Mouse (Mus musculus) layer of hippocampus, postnatal 36 days (tissue): ENCODE measurements around the gene Taar8c. TPM values are rescaled to one million over a fixed set of nuclear protein-coding genes. Genes with fewer than 3 reads are reported as not detected.
"Not testable (repeated sequence)": the region's sequence is repeated elsewhere in the genome, so short reads cannot be mapped to it uniquely, and the experiment has no call there.

ENCODE experiments used
- DNase-seq, 2 experiments: peaks; one replicate each; pipeline ENCODE4 v3.0.0; 2022
- total RNA-seq, 2 experiments: library from RNA; stranded (reverse); gene quantifications; 2 replicates each; pipeline ENCODE4 v1.2.3; 2021

The Taar8c gene
- not detected for total RNA-seq

DNA sequence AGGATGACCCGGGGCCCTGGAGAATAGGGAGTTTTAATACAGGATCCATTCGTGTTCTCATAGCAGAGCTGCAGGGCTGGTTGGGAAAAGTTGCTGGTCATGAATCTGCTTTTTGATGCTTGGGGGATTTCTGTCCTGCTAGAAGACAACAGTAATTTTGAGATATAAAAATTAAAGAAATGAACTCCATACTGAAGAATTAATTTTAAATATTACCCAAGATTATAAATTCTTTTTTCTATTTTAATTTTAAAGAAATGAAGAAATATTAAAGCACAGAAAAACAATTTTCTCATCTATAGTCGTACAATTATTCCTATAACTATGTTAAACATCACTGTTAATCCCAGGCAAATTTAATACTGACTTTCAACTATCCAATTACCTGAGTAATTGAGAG lies at the start of gene Taar8c:
Gene Taar8c (minus strand): TSS at position 101 of the 400 bp plus-strand sequence.
- not testable (repeated sequence) for DNase-seq

DNA sequence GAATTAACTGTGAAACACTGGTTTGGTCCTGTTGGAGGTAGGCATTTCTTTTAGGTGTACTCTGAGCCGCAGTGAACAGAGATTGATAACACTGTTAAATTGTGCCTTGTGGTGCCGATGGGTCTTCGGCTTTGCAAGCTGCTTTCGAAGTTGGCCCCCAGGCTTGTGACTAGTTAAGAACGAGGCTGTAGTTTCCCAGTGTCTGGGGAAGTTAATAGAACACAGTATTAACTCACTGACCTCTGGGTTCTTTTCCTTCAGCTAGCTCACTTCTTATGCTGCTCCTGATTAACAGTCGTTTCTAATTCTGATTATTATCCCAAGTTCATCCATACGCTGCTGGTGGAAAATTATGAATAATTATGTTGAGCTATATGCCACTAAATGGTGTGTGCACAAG lies 48.4 kb upstream of the Taar8c start:
- no peak for DNase-seq

DNA sequence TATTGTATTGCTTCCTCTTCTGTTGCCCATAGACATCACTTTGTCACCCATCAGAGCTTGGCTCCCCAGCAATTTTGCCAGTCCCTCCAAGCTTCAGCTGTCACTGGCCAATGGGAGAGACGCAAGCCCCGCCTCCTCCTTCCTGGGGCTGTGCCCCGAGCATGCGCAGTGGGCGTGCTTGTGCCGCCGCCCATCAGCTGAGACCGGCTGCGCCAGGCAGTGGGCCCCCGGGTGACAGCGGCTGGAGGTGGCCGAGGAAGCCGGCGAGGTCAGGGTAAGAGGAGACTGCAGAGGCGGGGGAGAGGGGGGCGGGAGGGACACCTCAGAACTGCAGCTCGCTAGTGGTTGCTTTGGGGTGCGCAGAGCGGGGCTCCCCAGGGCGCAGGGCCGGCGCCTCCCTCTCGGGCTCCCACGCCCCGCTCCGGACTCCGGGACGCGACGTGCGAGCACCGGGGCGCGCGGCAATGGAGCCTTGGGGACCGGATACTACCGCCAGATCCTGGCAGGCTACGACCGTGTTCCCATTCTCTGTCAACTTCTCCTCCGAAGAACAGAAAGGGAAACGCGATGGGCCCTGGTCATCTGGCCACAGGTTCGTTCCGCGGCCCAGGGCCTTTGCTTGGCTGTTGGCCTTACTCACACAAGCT lies 47.5 kb upstream of the Taar8c start, which contains the start of gene Stx7:
Gene Stx7 (plus strand): TSS at position 168 of the 647 bp plus-strand sequence.
- peak; percentile 90 to 91 for DNase-seq

DNA sequence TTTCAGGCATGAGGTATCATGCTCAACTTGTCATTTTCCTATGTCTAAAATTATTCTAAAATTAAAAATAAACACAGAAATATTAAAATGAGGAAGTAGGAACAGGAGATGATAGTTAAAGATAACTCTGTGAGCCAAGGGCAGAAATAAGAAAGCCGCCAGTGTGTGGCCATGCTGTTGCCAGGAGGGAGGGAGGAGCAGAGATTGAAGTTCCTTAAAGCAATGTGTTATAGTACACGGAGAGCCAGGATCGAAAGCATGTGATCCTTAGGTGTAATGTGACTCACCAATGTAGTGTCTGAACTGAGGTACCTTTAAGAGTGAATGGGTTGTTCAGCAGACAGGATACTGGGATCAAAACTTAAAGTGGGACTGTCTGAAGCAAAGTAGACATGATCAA lies 41.0 kb upstream of the Taar8c start:
- DNase-seq, result no peak

DNA sequence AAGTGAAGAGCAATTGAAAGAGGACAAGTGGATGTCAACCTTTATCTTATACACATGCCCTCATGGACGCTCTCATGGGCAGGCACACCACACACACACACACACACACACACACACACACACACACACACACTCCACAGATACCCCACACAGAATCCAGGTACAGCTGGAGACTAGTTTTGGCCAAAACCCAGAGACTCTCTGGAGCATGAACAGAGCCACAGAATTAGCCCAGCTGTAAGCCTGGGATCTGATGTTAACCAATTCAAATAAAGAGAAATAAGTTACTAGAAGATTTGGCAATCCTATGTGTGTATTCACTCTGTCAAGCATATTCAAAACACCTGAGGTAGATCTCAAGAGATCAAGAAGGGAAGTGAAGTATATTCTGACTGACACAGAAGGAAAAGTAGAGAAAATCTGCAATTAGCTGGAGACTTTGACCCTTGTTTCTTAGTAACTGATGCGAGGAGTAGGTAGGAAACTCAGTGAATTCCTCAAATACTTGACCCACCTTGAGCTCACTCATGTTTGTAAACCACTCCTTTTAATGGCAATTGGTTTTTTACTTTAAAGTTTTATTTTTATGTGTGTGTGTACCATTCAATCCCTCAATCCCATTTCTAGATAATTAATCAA lies 37.0 kb upstream of the Taar8c start:
- no peak for DNase-seq

DNA sequence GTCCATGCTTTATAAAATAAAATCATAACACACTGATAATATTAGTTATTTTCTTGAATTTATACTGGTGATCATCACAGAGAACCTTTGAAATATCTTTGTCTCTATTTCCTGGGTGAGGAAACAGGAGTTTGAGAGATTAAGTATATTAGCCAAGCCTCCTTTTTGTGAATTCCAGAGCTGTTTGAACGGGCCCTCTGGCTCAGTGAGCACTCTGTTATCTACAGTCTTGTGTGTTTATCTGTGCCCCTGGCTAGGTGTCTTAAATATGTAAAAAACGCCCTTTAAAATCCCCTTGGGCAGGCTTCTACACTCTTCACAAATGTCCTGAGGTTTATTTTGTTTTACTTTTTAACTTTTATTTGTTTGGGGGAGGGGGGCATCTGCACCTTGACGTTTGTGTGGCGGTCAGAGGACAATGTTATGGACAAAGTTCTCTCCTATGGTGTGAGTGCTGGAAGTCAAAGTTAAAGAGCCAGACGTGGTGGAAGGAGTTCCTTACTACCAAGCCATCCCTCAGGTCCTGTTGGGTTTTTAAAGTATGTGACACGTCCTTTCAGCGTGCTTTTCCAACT lies 32.4 kb upstream of the Taar8c start:
- DNase-seq, result no peak

DNA sequence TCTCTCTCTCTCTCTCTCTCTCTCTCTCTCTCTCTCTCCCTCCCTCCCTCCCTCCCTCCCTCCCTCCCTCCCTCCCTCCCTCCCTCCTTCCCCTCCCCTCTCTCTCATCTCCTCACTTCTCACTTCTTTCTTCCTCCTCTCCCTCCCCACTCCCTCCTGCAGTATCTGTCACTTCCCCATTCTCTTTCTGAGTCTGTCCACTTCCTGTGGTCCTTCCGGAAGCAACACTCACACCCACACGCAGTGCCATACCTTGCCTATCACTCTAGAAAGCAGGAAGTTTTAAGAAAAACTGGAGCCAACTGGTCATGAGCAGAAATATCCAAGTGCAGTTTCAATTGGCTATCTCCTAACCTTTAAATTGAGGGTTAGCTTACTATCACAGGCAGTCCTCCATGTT lies 31.4 kb upstream of the Taar8c start:
- DNase-seq, result no peak

DNA sequence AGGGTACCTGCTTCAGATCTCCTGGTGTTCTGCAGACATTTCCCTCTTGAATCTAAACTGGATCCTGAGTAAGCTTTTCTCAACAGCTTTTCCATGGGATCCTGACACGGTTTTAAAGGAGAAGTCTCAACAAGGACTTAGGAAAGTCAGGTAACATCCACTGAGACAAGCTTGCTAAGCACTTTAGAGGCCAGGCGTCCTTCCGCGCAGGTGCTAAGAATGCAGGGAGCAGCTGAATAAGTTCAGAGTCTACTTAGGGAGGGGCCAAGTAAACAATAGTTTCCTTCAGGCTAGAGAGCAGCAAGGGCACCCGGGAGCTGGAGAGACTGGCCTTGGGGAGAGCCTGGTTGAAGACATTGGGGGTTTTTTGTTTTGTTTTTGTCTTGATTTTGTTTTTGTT lies 30.6 kb upstream of the Taar8c start:
- DNase-seq, result no peak

DNA sequence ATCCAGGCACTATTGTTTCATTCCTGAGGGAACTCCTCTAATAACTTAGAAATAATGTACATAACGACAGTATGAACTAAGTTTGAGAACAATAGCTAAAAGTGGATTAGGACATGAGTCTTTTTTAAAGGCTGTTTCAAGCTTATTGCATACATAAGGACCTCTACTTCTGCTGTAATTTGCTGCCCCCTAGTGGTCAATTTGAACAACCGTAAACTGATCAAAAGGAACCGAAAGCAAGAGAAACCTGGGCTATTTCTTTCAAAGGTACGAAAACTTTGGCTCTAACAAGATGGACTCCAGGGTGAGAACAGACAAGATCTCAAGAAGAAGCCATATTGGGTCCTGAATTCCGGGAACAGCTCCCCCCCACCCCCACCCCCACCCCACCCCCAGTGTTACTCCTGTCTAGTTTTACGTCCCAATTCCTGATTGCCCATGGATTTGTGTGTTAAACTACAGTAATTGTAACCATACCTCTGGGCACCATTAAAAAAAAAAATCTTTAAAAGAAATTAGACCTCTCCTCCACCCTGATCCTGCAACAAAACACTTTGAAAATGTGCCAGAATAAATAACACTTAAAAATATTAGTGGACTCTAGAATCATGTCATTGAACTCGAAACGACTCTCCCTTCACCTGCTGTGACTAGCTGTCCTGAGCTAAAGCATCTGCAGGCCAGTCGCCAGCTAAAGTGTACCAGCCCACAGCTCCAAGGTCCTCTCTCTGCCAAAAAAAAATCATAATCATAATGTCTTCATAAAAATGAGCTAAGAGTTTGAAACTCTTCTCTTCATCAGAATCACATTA lies 29.9 kb upstream of the Taar8c start:
- DNase-seq, result peak in 1 of 2 experiments; percentile 12

DNA sequence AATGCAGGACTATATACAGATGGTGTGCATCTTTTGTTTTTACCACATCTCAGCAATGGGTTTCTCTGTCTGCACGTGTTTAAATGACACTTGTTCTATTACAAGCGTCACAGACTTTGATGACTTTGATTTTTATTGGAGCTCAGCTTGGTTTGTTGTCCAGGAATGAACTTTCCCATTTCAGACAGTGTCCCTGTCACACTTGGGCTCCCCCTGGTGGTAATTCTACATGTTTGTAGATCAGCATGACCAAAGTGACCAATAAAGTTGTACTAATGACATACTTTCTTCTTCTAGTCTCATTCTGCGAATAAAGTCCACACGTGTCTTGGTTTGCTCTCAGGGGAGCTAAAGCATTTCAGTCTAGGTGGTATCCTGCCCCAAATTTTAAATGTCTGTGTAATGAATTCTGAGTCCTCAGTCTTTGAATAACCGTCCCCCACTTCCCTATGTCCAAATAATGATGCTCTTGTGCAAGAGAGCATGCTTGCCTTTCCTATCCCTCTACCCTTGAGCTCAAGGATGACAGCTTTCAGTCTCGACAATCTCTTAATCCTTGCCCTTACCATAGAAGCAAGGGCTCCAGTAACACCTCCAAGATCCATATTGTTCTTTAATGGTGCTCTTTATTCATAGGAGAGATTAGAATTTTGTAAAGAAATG lies 9.5 kb upstream of the Taar8c start:
- peak in 1 of 2 experiments; percentile 5 for DNase-seq

DNA sequence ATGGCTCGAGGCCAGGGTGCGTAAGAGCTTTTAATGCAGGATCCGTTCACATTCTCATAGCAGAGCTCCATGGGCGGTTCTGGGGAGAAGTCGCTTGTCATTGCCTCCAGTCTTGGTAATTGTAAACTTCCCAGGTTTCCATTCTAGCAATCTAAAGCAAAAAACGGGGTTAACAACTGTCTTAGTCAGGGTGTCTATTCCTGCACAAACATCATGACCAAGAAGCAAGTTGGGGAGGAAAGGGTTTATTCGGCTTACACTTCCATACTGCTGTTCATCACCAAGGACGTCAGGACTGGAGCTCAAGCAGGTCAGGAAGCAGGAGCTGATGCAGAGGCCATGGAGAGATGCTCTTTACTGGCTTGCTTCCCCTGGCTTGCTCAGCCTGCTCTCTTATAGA lies 7.7 kb upstream of the Taar8c start, which contains the start of gene Taar9:
Gene Taar9 (minus strand): TSS at position 101 of the 400 bp plus-strand sequence.
- DNase-seq, result not testable (repeated sequence)

DNA sequence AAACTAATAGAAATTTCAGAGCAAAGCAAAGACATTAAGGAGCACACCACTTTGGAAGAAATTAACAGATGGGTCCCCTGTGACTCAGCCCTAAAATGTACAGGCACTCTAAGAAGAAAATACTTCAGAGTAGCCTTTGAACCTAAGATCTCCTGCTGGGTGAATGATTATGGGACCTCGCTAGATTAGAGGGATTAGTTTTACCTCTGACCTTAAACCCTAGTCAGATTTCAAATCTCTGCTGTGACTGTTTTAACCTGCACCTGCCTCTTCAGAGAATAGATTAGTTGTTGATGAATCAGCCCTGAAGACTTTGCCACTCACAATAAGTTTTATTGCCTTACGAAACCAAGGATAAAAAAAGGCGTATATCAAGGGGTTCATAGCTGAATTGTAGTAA lies 6.5 kb upstream of the Taar8c start:
- DNase-seq, result no peak

DNA sequence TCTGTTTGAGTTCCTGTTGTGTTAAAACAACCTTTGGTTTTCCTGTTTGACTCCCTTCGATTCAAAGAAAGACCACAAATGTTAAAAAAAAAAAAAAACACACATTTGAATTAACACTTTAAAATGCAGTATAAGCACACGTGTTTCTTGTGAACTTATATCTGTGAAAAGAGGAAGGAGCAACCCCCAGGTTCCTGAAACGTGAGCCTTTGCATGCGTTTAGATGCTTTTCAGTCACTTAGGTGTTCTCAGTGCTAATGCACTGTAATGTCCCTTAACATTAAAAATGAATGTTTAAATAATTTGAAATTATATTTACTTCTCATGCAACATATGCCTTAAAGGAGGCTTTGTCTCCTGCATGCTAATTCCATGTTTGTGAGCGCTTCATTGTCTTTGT lies 6.0 kb upstream of the Taar8c start:
- DNase-seq, result no peak

DNA sequence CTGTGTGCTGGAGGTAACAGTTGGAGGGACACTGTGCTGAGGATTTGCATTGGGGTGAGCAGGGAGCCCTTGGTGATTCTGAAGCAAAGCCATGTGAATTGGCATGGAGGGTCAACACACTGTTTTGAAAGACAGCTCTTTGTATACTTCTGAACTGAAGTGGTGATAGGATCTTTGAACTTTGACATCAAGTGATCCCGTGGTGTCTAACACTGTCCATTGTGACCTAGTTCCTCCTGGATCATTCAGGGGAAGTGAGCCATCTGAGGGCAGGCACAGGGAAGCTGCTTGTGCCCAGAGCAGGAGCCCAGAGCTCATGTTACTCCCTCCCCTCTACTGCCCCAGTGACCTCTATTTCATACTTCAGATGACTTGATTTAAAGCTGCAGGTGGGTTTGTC lies 1.6 kb upstream of the Taar8c start:
- DNase-seq, result not testable (repeated sequence)

DNA sequence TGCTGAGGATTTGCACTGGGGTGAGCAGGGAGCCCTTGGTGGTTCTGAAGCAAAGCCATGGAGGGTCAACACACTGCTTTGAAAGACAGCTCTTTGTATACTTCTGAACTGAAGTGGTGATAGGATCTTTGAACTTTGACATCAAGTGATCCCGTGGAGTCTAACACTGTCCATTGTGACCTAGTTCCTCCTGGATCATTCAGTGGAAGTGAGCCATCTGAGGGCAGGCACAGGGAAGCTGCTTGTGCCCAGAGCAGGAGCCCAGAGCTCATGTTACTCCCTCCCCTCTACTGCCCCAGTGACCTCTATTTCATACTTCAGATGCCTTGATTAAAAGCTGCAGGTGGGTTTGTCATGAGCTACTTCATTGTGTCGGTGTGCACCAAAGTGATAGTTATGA lies 4.7 kb downstream of the Taar8c start:
- DNase-seq, result not testable (repeated sequence)

DNA sequence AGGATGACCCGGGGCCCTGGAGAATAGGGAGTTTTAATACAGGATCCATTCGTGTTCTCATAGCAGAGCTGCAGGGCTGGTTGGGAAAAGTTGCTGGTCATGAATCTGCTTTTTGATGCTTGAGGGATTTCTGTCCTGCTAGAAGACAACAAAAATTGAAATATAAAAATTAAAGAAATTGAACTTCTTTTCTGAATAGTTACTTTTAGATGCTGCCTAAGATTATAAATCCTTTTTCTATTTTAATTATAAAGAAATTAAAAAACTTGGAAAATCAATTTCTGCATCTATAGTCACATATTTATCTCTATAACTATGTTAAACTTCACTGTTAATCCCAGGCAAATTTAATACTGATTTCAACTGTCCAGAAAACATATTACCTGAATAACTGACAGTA lies 9.5 kb downstream of the Taar8c start, which contains the start of gene Taar8b:
Gene Taar8b (minus strand): TSS at position 101 of the 400 bp plus-strand sequence.
- DNase-seq, result no peak

DNA sequence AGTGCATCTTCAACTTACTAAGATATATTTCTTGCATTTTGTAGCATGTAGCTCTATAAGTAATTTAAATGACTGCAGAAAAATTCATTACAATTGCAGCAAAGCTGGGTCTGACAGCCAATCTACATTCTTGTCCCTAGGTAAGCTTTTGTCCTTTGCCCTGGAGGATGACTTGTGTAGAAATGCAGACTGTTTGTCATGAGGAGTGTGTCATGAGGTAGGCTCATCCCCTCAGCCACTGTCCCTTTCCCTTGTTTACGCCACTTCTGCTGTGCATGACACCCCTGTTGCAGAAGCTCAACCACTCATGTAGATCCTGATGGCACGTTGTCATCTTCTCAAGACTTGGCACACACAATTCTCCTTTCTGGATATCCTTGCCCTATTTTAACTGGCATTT lies 14.5 kb downstream of the Taar8c start:
- DNase-seq, result no peak

DNA sequence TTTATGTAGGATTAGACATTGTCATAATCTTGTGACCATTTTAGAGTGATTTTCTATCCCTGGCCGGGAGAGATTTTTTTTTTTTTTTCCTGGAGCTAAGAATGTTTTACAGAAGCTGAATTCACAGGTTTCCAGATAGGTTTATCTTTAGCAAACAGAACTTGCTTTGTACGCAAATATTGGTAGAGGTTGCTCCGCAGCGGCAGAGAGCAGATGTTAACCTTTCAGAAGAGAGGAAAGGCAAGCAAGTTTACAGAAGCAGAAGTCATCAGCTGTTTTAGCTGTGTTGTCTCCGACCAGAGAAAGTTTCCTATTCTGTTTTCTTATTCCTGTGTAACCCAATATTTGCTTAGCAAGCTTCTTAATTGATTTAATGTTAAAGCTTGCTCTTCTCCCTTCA lies 15.2 kb downstream of the Taar8c start:
- DNase-seq, result no peak

DNA sequence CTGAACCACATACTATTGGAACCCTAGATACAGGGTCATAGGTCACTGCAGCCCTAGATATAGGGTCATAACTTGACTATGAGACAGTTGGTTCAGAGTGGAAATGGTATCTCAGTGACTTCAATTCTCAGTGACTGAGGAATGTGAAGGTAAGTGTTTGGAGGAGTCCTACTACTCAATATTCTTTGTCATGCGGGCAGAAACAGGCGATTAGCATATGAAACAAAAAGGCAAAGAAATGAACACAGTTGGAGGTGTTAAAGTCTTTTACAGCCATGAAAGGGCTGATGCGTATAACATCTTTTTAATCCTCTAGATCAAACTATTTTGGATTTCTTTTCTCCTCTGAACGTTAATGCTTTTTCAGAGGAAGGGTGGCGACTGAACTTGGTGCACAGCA lies 15.8 kb downstream of the Taar8c start:
- DNase-seq, result no peak

DNA sequence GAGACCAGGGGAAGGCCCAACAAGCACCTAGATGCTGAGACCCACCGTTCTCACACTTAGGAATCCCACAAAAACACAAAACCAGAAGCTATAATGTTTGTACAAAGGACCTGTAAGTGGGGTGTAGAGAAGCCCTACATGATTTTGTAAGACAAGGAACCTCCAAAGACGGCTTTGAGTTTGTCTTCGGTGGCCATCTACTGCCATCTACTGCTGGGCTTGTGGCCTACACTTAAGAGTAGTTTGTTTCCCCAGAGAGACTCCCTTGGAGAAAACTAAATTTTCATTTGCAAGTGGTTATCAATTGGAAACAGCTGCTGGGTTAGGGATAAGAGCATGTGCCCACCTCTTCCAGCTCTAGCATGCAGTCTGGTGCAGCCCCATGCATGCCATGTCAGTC lies 21.5 kb downstream of the Taar8c start:
- DNase-seq, result peak; percentile 16

DNA sequence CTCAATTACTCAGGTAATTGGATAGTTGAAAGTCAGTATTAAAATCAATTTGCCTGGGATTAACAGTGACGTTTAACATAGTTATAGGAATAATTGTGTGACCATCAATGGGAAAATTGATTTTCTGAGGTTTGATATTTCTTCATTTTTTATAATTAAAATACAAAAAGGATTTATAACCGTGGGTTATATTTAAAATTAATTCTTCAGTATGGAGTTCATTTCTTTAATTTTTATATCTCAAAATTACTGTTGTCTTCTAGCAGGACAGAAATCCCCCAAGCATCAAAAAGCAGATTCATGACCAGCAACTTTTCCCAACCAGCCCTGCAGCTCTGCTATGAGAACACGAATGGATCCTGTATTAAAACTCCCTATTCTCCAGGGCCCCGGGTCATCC lies 25.5 kb downstream of the Taar8c start, which contains the start of gene Taar8a:
Gene Taar8a (plus strand): TSS at position 301 of the 400 bp plus-strand sequence.
- not testable (repeated sequence) for DNase-seq

DNA sequence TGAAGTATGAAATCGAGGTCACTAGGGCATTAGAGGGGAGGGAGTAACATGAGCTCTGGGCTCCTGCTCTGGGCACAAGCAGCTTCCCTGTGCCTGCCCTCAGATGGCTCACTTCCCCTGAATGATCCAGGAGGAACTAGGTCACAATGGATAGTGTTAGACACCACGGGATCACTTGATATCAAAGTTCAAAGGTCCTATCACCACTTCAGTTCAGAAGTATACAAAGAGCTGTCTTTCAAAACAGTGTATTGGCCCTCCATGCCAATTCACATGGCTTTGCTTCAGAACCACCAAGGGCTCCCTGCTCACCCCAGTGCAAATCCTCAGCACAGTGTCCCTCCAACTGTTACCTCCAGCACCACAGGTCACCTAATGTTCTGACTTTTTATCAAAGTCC lies 27.0 kb downstream of the Taar8c start:
- not testable (repeated sequence) for DNase-seq
